Mouse (Mus musculus): ENCODE data around the gene Ece2. TPM values are rescaled to one million over a fixed set of nuclear protein-coding genes. Genes with fewer than 3 reads are reported as not detected.

The Ece2 gene
- polyA plus RNA-seq, 1 experiment from 2014 or later = 20.4 TPM

- peak; percentile 84 for ATAC-seq (ENCODE audit: low FRiP score)
- 1% methylated on average over 51 of the region's 78 CpGs for WGBS
- Histone ChIP-seq H3K4me2 (peak overlapping the region; percentile 97), H3K27ac (replicated peaks) (peak overlapping the region; percentile 87), H3K27me3 (replicated peaks) (no peaks in the 10 kb centered on the region), H3K9me3 (replicated peaks) (no peaks in the 10 kb centered on the region), H3K36me3 (peaks cover 34% of the 10 kb centered on the region), H3K9ac (replicated peaks) (peak overlapping the region; percentile 89), H3K4me3 (replicated peaks) (peak overlapping the region; percentile 94), H3K4me1 (peaks cover 26% of the 10 kb centered on the region)
These were observed 43.5 kb downstream of the Ece2 start for GRCm38 (mm10) chr16:20672965-20673705.

DNA sequence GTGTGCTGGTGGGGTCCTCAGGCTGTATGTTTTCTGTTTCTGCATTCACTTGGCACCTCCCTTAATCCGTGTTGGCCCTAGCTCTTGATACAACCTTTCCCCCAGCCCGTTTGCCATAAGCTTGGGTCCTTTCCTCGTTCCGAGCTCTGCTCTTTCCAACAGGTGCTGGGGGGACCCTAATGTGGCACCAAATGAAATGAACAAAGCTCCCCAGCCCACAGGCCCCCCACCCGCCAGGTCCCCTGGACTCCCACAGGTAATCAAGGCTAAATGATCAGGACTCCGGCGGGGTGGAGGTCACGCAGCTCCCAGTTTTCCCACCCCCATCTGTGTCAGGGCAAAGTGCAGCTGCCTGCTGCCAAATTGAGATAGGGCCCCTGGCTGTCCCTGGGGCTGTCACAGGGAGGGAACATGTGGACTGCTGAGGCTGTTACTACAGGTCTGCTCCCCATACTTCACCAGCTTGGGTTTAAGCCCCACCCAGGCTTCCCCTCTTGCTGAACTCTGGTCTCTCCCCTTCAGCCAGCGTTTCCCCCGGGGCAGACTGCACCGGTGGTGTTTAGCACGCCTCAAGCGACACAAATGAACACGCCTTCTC, 44.2 kb downstream of the Ece2 start:
- WGBS = 12% methylated on average over 14 of the region's 14 CpGs
- Histone ChIP-seq H3K4me2 (peak overlapping the region; percentile 97), H3K27ac (replicated peaks) (peak overlapping the region; percentile 87), H3K9me3 (replicated peaks) (no peaks in the 10 kb centered on the region), H3K9ac (replicated peaks) (peak overlapping the region; percentile 89), H3K4me1 (peaks cover 26% of the 10 kb centered on the region), H3K27me3 (replicated peaks) (no peaks in the 10 kb centered on the region), H3K4me3 (replicated peaks) (peak overlapping the region; percentile 94), H3K36me3 (peaks cover 41% of the 10 kb centered on the region)
- no peak for ATAC-seq (ENCODE audit: low FRiP score)

- Histone ChIP-seq H3K9ac (replicated peaks) (no peak overlapping the region), H3K27me3 (replicated peaks) (no peaks in the 10 kb centered on the region), H3K36me3 (peaks cover 54% of the 10 kb centered on the region), H3K4me2 (0 out of 2 replicates have a peak overlapping the region, but pooled peaks have one; percentile 97), H3K4me1 (peaks cover 26% of the 10 kb centered on the region), H3K4me3 (replicated peaks) (no peak overlapping the region), H3K27ac (replicated peaks) (no peak overlapping the region), H3K9me3 (replicated peaks) (no peaks in the 10 kb centered on the region)
- 93% methylated on average over 6 of the region's 6 CpGs for WGBS
- no peak for ATAC-seq (ENCODE audit: low FRiP score)
These were observed 45.6 kb downstream of the Ece2 start for GRCm38 (mm10) chr16:20675213-20675612.

DNA sequence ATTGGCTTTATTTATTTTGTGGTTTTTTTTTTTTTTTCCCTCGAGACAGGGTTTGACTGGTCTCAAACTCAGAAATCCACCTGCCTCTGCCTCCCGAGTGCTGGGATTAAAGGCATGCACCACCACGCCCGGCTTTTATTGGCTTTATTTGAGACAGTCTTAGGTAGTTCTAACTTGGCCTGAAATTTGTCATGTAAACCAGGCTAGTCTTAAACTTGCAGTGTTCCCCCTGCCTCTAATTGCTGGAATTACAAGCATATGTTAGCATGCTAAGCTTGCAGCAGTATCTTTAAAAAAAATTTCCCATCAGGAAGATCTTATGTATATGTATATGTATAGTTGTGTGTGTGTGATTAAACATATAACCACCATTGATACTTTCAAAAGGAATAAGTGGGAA, 47.1 kb downstream of the Ece2 start:
- Histone ChIP-seq H3K36me3 (peaks cover 69% of the 10 kb centered on the region), H3K9ac (replicated peaks) (no peak overlapping the region), H3K27ac (replicated peaks) (no peak overlapping the region), H3K27me3 (replicated peaks) (no peaks in the 10 kb centered on the region), H3K4me2 (no peak overlapping the region), H3K9me3 (replicated peaks) (no peaks in the 10 kb centered on the region), H3K4me3 (replicated peaks) (no peak overlapping the region), H3K4me1 (peaks cover 26% of the 10 kb centered on the region)
- WGBS = 84% methylated on average over 4 of the region's 4 CpGs
- no peak for ATAC-seq (ENCODE audit: low FRiP score)

DNA sequence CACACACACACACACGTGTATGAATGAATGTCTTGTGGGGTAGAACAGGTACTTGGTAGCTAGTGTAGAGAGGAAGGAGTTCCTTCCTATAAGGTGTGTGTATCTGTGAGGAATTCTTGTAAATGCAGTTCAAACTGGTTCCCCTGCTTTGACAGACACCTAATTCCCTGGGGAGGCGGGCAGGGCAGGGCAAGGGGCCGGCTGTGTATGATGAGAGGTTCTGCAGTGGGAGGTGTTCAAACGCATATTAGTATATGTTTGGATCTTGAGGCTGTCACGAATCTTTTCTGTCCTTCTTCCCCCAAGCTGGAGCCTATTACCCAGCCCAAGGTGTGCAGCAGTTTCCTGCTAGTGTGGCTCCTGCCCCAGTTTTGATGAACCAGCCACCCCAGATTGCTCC, 47.8 kb downstream of the Ece2 start:
- Histone ChIP-seq H3K9ac (replicated peaks) (no peak overlapping the region), H3K4me1 (peaks cover 21% of the 10 kb centered on the region), H3K9me3 (replicated peaks) (no peaks in the 10 kb centered on the region), H3K27ac (replicated peaks) (no peak overlapping the region), H3K4me2 (no peak overlapping the region), H3K36me3 (peaks cover 76% of the 10 kb centered on the region), H3K4me3 (replicated peaks) (no peak overlapping the region), H3K27me3 (replicated peaks) (no peaks in the 10 kb centered on the region)
- no peak for ATAC-seq (ENCODE audit: low FRiP score)
- 92% methylated on average over 5 of the region's 5 CpGs for WGBS

DNA sequence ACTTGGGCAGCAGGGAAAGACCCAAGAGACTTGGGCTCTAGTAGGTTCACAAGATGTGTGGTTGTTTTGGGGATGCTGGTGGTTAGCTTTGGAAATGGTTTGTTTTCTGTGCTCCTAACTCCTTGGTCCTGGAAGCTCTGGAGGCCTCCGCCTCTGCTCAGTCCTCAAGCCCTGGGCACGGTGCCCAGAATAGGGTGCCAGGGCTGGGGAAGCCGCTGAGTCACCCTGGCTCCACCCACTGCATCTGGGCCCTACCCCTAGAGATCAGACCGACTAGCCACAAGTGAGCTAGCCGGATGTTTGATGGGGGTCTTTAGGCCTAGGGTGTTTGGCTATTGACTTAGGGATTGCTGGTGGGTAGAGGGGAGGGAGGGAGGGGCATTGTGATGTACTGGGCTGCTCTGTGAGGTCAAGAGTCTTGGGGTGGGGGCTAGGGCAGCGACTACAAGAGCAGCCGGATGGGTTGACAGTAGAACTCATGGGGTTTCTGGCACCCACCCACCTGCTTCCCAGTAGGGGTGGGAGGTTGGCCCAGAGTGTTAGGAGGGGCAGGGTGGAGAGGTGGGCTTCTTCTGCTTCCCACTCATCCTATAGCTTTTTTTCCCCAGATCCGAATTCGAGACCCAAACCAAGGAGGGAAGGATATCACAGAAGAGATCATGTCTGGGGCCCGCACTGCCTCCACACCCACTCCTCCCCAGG, 48.5 kb downstream of the Ece2 start:
- H3K4me1 ChIP-seq = peaks cover 21% of the 10 kb centered on the region
- WGBS = 76% methylated on average over 10 of the region's 10 CpGs
- H3K4me2 ChIP-seq = no peak overlapping the region
- H3K27ac ChIP-seq (replicated peaks) = no peak overlapping the region
- no peak overlapping the region for H3K4me3 ChIP-seq (replicated peaks)
- H3K27me3 ChIP-seq (replicated peaks) = no peaks in the 10 kb centered on the region
- peaks cover 83% of the 10 kb centered on the region for H3K36me3 ChIP-seq
- H3K9me3 ChIP-seq (replicated peaks) = no peaks in the 10 kb centered on the region
- no peak for ATAC-seq (ENCODE audit: low FRiP score)
- no peak overlapping the region for H3K9ac ChIP-seq (replicated peaks)

GRCm38 (mm10) chr16:20690774-20691173, 61.1 kb downstream of the Ece2 start:
- Histone ChIP-seq H3K27me3 (replicated peaks) (no peaks in the 10 kb centered on the region), H3K9me3 (replicated peaks) (no peaks in the 10 kb centered on the region), H3K4me2 (no peak overlapping the region), H3K9ac (replicated peaks) (no peak overlapping the region), H3K27ac (replicated peaks) (no peak overlapping the region), H3K4me3 (replicated peaks) (no peak overlapping the region), H3K36me3 (peaks cover 64% of the 10 kb centered on the region), H3K4me1 (peaks cover 33% of the 10 kb centered on the region)
- WGBS = 87% methylated on average over 3 of the region's 3 CpGs
- no peak for ATAC-seq (ENCODE audit: low FRiP score)

DNA sequence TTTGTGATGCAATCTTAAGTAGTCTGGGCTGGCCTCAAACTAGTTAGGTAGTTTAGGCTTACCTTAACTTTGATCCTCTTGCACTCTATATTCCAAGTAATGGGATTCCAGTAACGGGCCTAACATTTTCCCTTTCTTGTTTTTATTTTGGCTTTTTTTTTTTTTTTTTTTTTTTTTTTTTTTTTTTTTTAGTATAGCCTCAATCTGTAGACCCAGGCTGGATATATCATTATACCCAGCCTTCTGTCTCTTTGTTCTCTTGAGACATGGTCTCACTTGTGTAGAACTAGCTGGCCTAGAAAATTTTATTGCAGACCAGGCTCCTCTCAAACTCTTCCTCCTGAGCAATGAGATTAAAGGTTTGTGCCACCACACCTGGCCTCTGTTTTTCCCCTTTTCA, 62.0 kb downstream of the Ece2 start:
- Histone ChIP-seq H3K9ac (replicated peaks) (no peak overlapping the region), H3K4me1 (peaks cover 41% of the 10 kb centered on the region), H3K27me3 (replicated peaks) (no peaks in the 10 kb centered on the region), H3K27ac (replicated peaks) (no peak overlapping the region), H3K4me3 (replicated peaks) (no peak overlapping the region), H3K36me3 (peaks cover 55% of the 10 kb centered on the region), H3K9me3 (replicated peaks) (no peaks in the 10 kb centered on the region), H3K4me2 (no peak overlapping the region)
- ATAC-seq (ENCODE audit: low FRiP score) = no peak
- 88% methylated on average over 1 of the region's 1 CpGs for WGBS

- no peaks in the 10 kb centered on the region for H3K9me3 ChIP-seq (replicated peaks)
- peaks cover 47% of the 10 kb centered on the region for H3K4me1 ChIP-seq
- peak overlapping the region; percentile 88 for H3K4me2 ChIP-seq
- H3K9ac ChIP-seq (replicated peaks) = peak overlapping the region; percentile 82
- H3K36me3 ChIP-seq = peaks cover 48% of the 10 kb centered on the region
- no peaks in the 10 kb centered on the region for H3K27me3 ChIP-seq (replicated peaks)
- H3K4me3 ChIP-seq (replicated peaks) = peak overlapping the region; percentile 71
- WGBS = 31% methylated on average over 16 of the region's 16 CpGs
- no peak for ATAC-seq (ENCODE audit: low FRiP score)
- H3K27ac ChIP-seq (replicated peaks) = peak overlapping the region; percentile 98
These were observed 62.8 kb downstream of the Ece2 start for GRCm38 (mm10) chr16:20692241-20692965.

DNA sequence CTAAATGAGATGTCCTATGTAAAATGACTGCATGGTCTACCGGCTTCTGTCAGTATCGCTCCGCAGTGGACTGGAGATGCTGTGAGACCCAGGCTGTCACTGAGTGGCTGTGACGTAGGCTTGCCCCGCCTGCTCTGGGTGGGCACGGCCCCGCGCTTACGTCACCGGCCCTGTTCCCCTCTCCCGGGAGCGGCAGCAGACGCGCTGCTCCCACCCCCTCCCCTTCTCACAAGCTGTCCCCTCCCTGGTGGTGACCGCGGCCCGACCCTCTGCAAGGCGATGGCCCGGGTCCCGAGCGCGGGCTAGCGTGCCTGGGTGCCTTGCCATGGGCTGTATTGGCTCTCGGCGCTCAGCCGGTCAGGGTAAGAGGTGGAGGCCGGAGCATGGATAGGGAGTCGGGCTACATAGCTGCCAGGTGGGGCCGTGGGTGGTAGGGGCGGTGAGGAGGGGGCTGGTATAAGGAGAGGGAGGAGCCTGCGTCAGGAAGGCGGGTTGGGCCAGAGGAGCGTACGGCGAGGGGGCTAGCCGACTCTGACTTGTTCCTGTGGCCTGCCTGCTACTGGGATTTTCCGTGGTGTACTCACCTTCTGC, 63.6 kb downstream of the Ece2 start, which contains the start of gene Fam131a:
Gene Fam131a, plus strand, starts transcription at position 131 of the 591 bp plus-strand sequence.
- peak within 1 kb of the TSS; percentile 82 for H3K9ac ChIP-seq (replicated peaks)
- peak within 1 kb of the TSS; percentile 98 for H3K27ac ChIP-seq (replicated peaks)
- peak within 1 kb of the TSS; percentile 71 for H3K4me3 ChIP-seq (replicated peaks)
- peaks cover 40% of the 10 kb centered on the region for H3K36me3 ChIP-seq
- peaks cover 48% of the 10 kb centered on the region for H3K4me1 ChIP-seq
- peak within 1 kb of the TSS; percentile 88 for H3K4me2 ChIP-seq
- ATAC-seq (ENCODE audit: low FRiP score) = peak; percentile 94
- WGBS = under 1% methylated on average over 37 of the region's 37 CpGs
- H3K9me3 ChIP-seq (replicated peaks) = no peaks in the 10 kb centered on the region
- no peaks in the 10 kb centered on the region for H3K27me3 ChIP-seq (replicated peaks)

- Histone ChIP-seq H3K9ac (replicated peaks) (no peak overlapping the region), H3K4me2 (peak overlapping the region; percentile 80), H3K27ac (replicated peaks) (peak overlapping the region; percentile 79), H3K9me3 (replicated peaks) (no peaks in the 10 kb centered on the region), H3K4me3 (replicated peaks) (peak overlapping the region; percentile 46; the same call in 1 of the 2 replicates), H3K27me3 (replicated peaks) (no peaks in the 10 kb centered on the region), H3K36me3 (peaks cover 37% of the 10 kb centered on the region), H3K4me1 (peaks cover 48% of the 10 kb centered on the region)
- ATAC-seq (ENCODE audit: low FRiP score) = no peak
- 70% methylated on average over 8 of the region's 8 CpGs for WGBS
These were observed 65.2 kb downstream of the Ece2 start for GRCm38 (mm10) chr16:20694781-20695180.

All from neural tube, embryonic 15.5 days (tissue).